Mouse (Mus musculus) megakaryocyte-erythroid progenitor cell, adult 5-6 weeks (primary cell): ENCODE measurements around the gene Kctd21. TPM values are rescaled to one million over a fixed set of nuclear protein-coding genes. Genes with fewer than 3 reads are reported as not detected.

Experiments
- ATAC-seq: replicated peaks from 2 replicates; pipeline ENCODE4 v1.8.0; 2016; ENCODE audit warnings: mild to moderate bottlenecking, inconsistent platforms; ENCODE audit not compliant: severe bottlenecking, poor library complexity, low FRiP score, low TSS enrichment
- total RNA-seq, 2 experiments: library from RNA; stranded (forward) in 1 of 2; stranded (reverse) in 1 of 2; fragments of 200-1000, 215-1000 nt in 1 of 2; fragments of >200 nt in 1 of 2; fragmentation: Nextera tagmentation in 1 of 2; gene quantifications; 2 replicates each; pipeline ENCODE4 v1.2.3; 2014 to 2017

The Kctd21 gene
- total RNA-seq, 2 experiments from 2014 or later: 1.6 to 1.7 TPM

DNA sequence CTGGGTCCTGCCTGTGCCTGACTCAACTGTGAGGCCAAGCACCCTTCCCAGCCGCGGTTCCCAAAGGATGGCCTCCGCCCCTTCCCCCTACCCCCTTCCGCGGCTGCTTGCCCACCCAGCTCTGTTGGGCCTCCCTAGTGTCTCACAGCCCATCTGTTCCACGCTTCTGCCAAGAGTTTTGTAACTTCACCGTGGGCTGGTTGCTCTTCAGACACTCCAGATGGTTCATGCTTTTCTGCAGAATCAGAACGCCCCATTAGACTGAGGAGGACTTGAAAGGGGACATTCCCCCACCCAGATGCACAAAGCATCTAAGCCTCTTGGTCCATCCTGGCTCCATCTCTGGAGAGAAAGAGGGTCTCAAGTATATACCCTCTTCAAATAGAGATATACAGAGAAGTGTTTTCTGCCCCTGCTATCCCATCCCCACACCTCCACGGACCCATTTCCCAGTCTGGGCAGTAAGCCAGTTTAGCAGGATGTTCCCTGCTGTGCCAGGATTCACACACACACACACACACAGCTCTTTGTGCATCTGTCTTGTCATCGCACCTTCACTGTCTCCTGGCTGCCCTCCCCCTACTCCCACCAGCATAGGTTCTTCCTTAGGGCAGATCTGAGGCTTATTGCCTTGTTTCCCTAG is 13.2 kb downstream of the Kctd21 start:
- no peak for ATAC-seq

DNA sequence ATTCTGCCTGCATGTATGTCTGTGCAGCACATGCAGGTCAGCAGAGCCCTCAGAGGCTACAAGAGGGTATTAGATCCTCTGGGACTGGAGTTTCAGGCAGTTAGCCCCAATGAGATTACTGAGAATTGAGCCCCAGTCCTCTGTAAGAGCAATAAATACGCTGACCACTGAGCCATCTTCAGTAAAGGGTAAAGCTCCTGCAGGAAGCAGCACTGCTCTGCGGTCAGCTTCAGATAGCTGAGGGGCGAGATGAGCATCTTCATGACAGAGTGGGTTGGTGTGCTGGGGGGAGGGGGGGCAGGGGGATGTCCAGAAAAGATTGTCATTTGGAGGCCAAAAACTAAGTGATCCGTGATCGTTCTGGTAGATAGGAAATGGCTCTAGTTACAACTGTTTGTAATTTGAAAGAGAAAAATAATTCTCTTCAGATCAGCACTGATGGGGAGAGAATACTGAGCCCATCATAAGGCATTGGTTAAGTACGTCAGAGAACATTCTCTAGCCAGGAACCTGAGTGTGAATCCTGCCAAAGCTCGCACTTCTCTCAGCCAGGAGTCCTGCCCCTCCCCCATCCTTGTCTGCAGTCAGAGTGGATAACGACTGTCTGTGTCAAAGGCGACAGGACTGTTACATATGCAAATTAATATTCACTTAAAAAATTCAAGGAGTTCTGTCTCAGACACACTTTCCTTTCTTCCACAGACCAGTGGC is 14.1 kb downstream of the Kctd21 start:
- peak; percentile 15 for ATAC-seq

DNA sequence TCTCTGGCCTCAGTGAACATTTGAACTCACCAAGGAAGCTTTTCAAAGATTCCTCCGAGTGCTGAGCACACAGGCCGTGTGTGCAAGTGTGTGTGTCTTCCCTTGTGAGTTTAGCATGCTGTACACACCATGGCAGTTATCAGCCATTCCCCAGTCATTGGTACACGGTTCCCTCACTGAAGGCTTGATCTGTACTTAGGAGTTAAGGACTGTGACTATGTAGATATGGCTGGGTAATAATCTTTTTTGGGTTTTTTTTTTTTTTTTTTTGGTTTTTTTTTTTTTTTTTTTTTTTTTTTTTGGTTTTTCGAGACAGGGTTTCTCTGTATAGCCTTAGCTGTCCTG is 14.7 kb downstream of the Kctd21 start:
- ATAC-seq: peak; percentile 88

DNA sequence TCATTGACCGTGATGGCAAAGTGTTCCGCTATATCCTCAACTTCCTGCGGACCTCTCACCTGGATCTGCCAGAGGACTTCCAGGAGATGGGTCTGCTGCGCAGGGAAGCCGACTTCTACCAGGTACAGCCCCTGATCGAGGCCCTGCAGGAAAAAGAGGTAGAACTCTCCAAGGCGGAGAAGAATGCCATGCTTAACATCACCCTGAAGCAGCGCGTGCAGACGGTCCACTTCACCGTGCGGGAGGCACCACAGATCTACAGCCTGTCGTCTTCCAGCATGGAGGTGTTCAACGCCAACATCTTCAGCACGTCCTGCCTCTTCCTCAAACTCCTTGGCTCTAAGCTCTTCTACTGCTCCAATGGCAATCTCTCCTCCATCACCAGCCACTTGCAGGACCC is 15.3 kb downstream of the Kctd21 start:
- ATAC-seq: no peak

GRCm38 (mm10) chr7:97348318-97348717 is 16.2 kb downstream of the Kctd21 start:
- ATAC-seq: no peak

- no peak for ATAC-seq
Observed at GRCm38 (mm10) chr7:97348836-97349235, 16.7 kb downstream of the Kctd21 start.

- no peak for ATAC-seq
Observed at GRCm38 (mm10) chr7:97349438-97349837, 17.3 kb downstream of the Kctd21 start.

DNA sequence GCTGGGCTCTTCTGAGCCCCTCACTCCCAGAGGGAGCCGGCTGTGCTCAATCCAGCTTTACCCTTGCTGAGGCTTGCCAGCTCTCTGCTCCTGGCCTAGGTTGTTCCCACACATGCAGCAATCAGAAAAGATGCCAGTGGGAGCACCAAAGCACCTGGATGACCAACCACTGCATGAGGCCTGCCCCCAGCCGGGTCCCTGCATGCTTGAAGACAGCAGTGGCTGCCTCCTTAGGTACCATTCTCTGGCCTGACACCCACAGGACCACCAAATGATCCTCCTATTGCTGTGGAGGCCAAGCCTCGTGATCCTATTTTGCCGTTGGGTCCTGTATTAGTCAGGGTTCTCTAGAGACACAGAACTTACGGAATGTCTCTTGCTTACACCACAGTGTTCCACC is 18.8 kb downstream of the Kctd21 start:
- ATAC-seq: no peak

- ATAC-seq: no peak
Observed at GRCm38 (mm10) chr7:97351792-97352513, 19.8 kb downstream of the Kctd21 start.

GRCm38 (mm10) chr7:97353356-97353755 is 21.2 kb downstream of the Kctd21 start:
- ATAC-seq: no peak

- ATAC-seq: peak; percentile 53
Observed at GRCm38 (mm10) chr7:97355068-97355841, 23.1 kb downstream of the Kctd21 start.

DNA sequence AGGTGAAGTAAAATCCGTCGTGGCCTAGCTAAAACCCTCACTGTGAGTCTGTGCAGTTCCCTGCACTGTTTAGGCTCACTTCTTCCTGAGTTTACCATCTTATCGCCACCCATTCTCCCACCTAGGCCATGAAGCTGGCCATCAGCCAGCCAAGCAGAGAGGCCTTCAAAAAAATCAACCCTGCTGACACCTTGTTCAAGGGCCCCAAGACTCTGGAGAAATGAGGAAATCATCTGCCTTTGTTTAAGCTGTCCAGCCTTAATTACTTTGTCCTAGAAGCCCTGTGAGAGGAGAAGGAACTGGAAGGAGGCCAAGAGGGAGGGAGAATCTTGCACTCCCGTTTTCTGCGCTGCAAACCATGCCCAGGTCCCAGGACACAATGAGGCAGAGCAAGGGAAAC is 24.1 kb downstream of the Kctd21 start:
- ATAC-seq: no peak

DNA sequence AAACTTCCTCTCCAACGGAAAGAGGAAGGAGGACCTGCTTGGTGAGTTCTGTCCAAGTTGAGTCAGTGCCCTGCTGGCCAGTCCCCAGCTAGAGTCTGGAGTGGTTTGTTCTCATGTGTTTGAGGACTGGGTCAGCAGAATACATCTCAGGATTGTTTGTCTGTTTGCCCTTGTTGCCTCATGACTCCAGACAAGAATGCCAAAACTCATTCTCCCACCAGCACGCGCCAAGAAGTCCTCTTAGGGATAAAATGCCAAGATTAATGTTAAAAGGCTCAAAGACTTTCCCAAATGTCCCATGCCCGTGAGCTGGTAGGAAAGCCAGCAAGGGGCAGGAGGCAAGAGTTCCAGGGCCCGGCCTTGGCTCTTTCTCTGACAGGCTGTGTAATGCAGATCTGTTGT is 24.7 kb downstream of the Kctd21 start:
- no peak for ATAC-seq

- ATAC-seq: no peak
Observed at GRCm38 (mm10) chr7:97357840-97358239, 25.7 kb downstream of the Kctd21 start.

DNA sequence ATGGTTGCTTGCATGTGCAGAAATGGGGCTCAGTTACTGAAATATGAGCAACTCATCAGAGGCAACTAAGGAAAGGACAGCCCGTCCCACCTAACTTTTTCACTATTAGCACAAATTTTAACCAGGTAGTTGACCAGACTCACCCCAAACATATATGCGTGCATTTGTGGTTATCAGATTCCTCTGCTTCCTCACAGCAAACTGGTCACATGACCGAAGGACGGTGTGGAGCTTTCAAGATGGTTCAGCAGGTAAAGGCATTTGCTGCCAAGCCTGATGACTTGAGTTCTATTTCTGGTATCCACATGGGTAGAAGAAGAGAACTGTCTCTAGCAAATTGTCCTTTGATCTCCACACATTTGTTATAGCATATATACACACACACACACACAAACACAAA is 26.2 kb downstream of the Kctd21 start:
- ATAC-seq: no peak

DNA sequence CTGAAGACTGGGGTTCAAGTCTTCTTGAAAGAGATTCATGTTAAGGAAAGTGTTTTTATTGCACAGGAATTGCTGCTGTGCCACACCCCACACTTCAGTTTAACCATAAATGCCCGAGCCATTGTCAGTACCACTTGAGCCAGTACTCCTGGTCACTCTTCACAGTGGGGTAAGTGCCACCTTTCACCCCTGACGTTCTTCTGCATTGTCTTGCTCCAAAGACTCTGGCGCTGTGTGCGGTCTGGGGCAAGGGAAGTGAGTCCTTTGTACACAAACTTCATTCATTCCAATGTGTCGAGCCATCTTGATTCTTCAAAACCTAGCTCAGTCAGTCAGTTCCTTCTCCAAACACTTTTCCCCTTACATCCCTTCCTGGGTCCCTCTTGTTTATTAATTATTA is 28.0 kb downstream of the Kctd21 start:
- ATAC-seq: no peak

DNA sequence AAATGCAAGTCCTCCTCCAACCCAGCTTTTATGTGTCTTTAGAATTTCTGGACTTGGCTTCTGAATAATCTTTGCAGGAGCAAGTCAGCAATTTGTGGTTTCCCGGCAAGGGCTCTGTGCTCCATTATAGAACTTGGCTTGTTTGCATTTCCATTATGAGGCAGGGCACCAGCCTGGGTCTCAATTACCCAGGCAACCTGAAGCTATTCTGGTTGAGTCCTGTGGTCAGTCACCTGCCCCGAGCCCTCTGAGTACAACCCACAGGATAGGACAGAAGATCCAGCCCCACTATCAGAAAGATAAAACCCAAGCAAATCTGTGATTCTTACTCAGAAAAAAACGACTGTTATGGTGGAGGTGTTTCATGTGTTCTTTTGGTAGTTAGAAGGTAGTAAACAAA is 28.8 kb downstream of the Kctd21 start:
- ATAC-seq: no peak

GRCm38 (mm10) chr7:97361467-97361866 is 29.3 kb downstream of the Kctd21 start:
- peak; percentile 63 for ATAC-seq

GRCm38 (mm10) chr7:97365887-97366286 is 33.8 kb downstream of the Kctd21 start:
- no peak for ATAC-seq

- no peak for ATAC-seq
Observed at GRCm38 (mm10) chr7:97375101-97375500, 43.0 kb downstream of the Kctd21 start.
